Mouse (Mus musculus) heart, postnatal 0 days (tissue): ENCODE data around the gene Tpcn1.

Source experiments
- CTCF ChIP-seq: IDR thresholded peaks from 2 replicates; pipeline ENCODE4 v1.5.1; 2016; ENCODE audit warnings: antibody characterized with exemption, control low read depth, low read depth
- EP300 ChIP-seq: IDR thresholded peaks from 2 replicates; pipeline ENCODE4 v1.6.1; 2016; ENCODE audit warnings: antibody characterized with exemption, low read depth

GRCm38 (mm10) chr5:120634131-120634530, 45.7 kb upstream of the Tpcn1 start, which contains the start of gene Cfap73:
- TF ChIP-seq CTCF (no peak), EP300 (no peak)
